Mouse (Mus musculus) small intestine, adult 2 months (tissue): ENCODE measurements around the gene Zscan20. TPM values are rescaled to one million over a fixed set of nuclear protein-coding genes. Genes with fewer than 3 reads are reported as not detected.

ENCODE experiments used
- H3K27ac ChIP-seq: fragments of 200-500 bp; 2 replicates; pipeline ENCODE4 v1.5.1; 2012; ENCODE audit warnings: low read depth, low read length, control low read depth, inconsistent platforms; ENCODE audit not compliant: insufficient read depth
- H3K27me3 ChIP-seq: fragments of 200-500 bp; 2 replicates; pipeline ENCODE4 v1.6.1; 2012; ENCODE audit warnings: mild to moderate bottlenecking, moderate library complexity, low read length, inconsistent platforms; ENCODE audit not compliant: control insufficient read depth, insufficient read depth
- H3K36me3 ChIP-seq: fragments of 200-500 bp; 2 replicates; pipeline ENCODE4 v1.6.1; 2012; ENCODE audit warnings: mild to moderate bottlenecking, low read length, control low read depth, inconsistent platforms; ENCODE audit not compliant: control insufficient read depth, insufficient read depth
- H3K4me1 ChIP-seq: fragments of 200-500 bp; 2 replicates; pipeline ENCODE4 v1.6.1; 2012; ENCODE audit warnings: low read length, inconsistent platforms, mixed read lengths; ENCODE audit not compliant: control insufficient read depth, insufficient read depth, insufficient read length
- H3K4me3 ChIP-seq: fragments of 200-500 bp; 2 replicates; pipeline ENCODE4 v1.5.1; 2012; ENCODE audit warnings: low read depth, mild to moderate bottlenecking, control low read depth, inconsistent platforms, low read length, moderate library complexity
- CTCF ChIP-seq: fragments of 200-500 bp; IDR thresholded peaks from 2 replicates; pipeline ENCODE4 v1.5.1; 2012; ENCODE audit warnings: low read depth, mild to moderate bottlenecking, control low read depth, inconsistent platforms, low read length, moderate library complexity, mixed read lengths; ENCODE audit not compliant: insufficient replicate concordance, insufficient read length; ENCODE audit errors: extremely low read depth
- POLR2A ChIP-seq: fragments of 200-500 bp; IDR thresholded peaks from 2 replicates; pipeline ENCODE4 v1.6.1; 2012; ENCODE audit warnings: low read depth, mild to moderate bottlenecking, control low read depth, inconsistent platforms, low read length, moderate library complexity
- WGBS: fragments of 180-500 bp; shearing (Covaris S2); methylation state at CpG from one replicate; pipeline ENCODE4 v1.1.7; 2018; 5-methylcytosine and 5-hydroxymethylcytosine counted together
- polyA plus RNA-seq: library from polyadenylated mRNA; depleted of rRNA; stranded (reverse); fragments of >200 nt; gene quantifications from 2 replicates; pipeline ENCODE4 v1.2.3, GENCODE M21; 2012

Zscan20 gene
- polyA plus RNA-seq, 1 experiment, result 1.6 TPM

DNA sequence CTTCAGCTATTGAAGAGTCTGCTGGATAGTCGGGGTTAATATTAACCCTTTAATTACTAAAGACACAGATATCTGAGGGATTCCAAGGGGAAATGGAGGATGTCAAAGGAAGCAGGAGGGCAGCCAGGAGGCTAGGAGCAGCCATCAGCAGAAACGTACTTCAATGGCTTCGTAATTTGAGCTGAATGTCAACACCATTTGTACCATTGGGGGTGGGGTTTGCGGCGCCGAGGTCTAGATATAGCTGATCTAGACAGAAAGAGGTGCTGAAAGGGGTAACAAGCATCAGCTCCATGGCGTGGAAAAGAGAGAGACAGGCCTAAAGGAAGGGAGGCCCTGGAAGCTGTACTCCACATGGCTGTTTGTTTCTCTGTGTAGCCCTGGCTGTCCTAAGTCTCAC lies 36.9 kb upstream of the Zscan20 start:
- TF ChIP-seq POLR2A, result no peak
- no peak for TF ChIP-seq CTCF
- no peaks in the 10 kb centered on the region for H3K36me3 ChIP-seq
- no peak overlapping the region for H3K27ac ChIP-seq
- no peak overlapping the region for H3K4me3 ChIP-seq
- H3K27me3 ChIP-seq, result no peaks in the 10 kb centered on the region
- H3K4me1 ChIP-seq, result peaks cover 19% of the 10 kb centered on the region; the same call in 1 of the 2 replicates
- WGBS, result 64% methylated on average over 7 of the region's 7 CpGs

DNA sequence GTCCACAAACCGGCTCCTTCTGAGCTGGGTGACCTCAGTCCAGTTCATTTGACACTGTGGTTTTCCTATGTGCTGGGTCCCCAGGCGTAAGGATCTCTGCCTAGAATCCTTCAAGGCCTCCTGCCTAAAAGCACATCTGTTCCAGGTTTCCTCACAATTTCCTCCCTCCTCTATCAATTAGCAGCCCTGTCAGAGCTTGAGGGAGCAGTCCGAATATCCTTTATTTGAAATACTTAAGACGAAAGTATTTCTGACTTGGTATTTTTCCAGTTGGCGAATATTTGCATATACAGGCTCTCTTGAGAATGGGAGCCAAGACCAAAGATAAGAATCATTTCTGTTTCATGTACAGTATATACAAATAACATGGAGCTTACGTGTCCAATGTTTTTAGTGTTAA lies 36.0 kb upstream of the Zscan20 start:
- Histone ChIP-seq H3K4me1 (peaks cover 21% of the 10 kb centered on the region; the same call in 1 of the 2 replicates), H3K36me3 (no peaks in the 10 kb centered on the region), H3K27me3 (no peaks in the 10 kb centered on the region), H3K27ac (no peak overlapping the region), H3K4me3 (no peak overlapping the region)
- TF ChIP-seq CTCF (no peak), POLR2A (no peak)
- 71% methylated on average over 6 of the region's 6 CpGs for WGBS

- TF ChIP-seq CTCF, result no peak
- TF ChIP-seq POLR2A, result no peak
- H3K27ac ChIP-seq, result no peak overlapping the region
- 34% methylated on average over 23 of the region's 23 CpGs for WGBS
Observed at GRCm38 (mm10) chr4:128641766-128642717, 32.1 kb upstream of the Zscan20 start.

DNA sequence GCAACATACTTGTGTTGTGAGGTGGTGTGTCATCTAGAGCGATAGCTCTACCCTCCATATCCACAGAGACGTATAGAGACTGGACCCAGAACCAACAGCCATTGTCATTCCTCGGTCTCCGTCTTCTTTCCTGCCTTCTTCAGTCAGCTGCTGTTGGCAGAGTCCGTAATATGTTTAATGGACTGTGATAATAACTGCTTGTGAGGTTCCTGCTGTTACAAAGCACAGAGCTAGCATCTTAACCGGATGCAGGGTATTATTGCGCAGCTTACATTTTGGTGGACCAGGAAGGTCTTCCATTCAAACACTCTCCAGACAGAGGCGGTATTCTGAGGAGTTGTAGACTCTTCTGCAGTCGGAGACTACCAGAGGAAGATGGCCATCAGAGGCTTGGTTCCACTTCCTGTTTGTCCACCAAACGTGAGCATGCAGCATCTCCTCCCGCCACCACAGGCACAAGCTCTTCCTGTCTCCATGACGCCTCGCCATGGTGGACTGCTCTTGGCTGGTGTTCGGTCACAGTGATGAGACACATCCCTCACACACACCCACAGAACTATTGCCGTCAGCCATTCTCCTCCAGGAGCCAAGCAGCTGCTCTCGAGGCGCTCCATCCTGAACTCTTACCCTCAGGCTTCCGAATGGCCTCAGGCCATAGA lies 28.5 kb upstream of the Zscan20 start:
- H3K4me1 ChIP-seq, result peaks cover 7% of the 10 kb centered on the region; the same call in 1 of the 2 replicates
- H3K36me3 ChIP-seq, result no peaks in the 10 kb centered on the region
- no peak overlapping the region for H3K27ac ChIP-seq
- H3K27me3 ChIP-seq, result no peaks in the 10 kb centered on the region
- TF ChIP-seq CTCF (no peak), POLR2A (no peak)
- H3K4me3 ChIP-seq, result no peak overlapping the region
- 83% methylated on average over 18 of the region's 18 CpGs for WGBS

More at GRCm38 (mm10) chr4:128641766-128642717, 32.1 kb upstream of the Zscan20 start:
- Histone ChIP-seq H3K36me3 (no peaks in the 10 kb centered on the region), H3K4me1 (peaks cover 7% of the 10 kb centered on the region; the same call in 1 of the 2 replicates), H3K4me3 (no peak overlapping the region), H3K27me3 (no peaks in the 10 kb centered on the region)

DNA sequence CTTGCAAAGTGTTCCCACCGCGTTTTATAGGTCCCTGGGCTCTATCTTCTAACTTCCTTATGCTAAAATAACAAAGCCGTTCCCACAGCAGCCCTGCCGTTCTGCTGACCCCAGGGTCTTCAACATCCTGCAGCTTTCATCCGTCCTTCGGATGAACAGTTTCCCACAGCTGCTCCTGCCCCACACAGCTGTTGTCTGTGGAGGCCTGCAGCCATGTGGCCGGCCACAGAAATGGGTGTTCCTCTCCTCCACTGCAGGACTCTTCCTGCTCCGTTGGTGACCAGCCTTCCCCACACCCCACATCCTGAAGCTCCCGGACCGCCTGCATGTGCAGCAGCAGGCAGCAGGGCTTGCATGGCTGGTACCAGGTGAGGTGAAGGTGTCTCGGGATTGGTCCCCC lies 27.4 kb upstream of the Zscan20 start:
- H3K4me1 ChIP-seq, result peaks cover 7% of the 10 kb centered on the region; the same call in 1 of the 2 replicates
- no peaks in the 10 kb centered on the region for H3K36me3 ChIP-seq
- WGBS, result 50% methylated on average over 11 of the region's 11 CpGs
- no peak for TF ChIP-seq POLR2A
- no peak for TF ChIP-seq CTCF
- no peaks in the 10 kb centered on the region for H3K27me3 ChIP-seq
- H3K27ac ChIP-seq, result no peak overlapping the region
- H3K4me3 ChIP-seq, result no peak overlapping the region

DNA sequence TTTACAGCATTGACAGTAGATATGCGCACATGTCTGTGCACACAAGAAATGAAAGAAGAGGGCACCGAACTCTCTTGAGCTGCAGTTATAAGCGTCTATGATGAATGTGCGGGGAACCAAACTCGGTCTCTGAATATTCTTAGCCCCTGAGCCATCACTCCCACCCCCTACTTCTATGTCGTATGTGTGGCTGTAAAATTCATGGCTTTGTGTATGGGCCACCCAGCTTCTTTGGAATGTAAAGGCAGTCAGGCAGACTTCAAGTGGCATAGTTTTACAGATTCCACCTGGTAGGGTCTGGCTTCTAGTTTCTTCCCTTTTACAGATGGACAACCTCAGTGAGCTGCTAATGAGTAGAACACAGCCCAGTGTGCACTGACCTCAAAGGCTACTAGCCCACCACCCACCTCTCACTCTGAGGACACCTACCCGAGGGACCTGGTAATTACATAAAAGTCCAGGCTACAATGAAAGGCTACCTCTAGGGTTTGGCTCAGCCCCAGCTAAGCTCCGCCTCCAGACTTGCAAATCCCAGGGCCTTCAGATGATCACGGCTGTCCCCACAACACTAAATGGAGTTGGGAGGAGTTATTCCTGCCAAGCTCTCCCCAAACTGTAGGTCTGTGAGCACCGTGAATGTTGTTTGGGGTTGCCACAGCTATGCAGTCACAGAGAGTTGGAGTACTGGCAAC lies 26.1 kb upstream of the Zscan20 start:
- no peak overlapping the region; the same call in 1 of the 2 replicates for H3K27ac ChIP-seq
- no peaks in the 10 kb centered on the region for H3K27me3 ChIP-seq
- WGBS, result 57% methylated on average over 10 of the region's 10 CpGs
- no peak overlapping the region for H3K4me3 ChIP-seq
- TF ChIP-seq CTCF, result no peak
- TF ChIP-seq POLR2A, result no peak
- 0 out of 2 replicates have a peak, but pooled peaks cover 2% of the 10 kb centered on the region for H3K4me1 ChIP-seq
- no peaks in the 10 kb centered on the region for H3K36me3 ChIP-seq

- TF ChIP-seq POLR2A (no peak), CTCF (no peak)
- 26% methylated on average over 7 of the region's 7 CpGs for WGBS
- H3K4me1 ChIP-seq, result 0 out of 2 replicates have a peak, but pooled peaks cover 2% of the 10 kb centered on the region
- H3K36me3 ChIP-seq, result no peaks in the 10 kb centered on the region
- no peak overlapping the region for H3K4me3 ChIP-seq
- no peak overlapping the region for H3K27ac ChIP-seq
- no peaks in the 10 kb centered on the region for H3K27me3 ChIP-seq
Observed at GRCm38 (mm10) chr4:128635451-128635850, 25.6 kb upstream of the Zscan20 start.
